ENCODE assay signal across 17 mouse cellular contexts in the genomic region with DNA sequence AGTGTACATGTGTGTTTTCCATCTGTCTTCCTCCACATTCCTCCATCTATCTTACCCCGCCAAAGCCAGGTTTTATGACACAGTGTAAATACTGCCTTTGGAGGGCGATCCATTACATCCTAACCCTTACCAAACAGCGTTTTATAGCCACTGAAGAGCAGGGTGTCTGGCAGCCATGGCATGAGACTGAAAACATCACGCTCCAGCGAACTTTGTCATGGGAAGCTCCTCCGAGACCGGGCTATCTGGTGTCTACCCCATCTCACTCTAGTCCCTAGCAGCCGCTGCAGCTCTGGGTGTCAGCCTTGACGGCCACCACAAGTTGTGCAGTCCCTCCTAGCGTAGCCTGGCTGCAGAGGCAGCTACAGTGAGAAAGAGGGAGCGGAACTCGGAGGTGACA.
DNase-seq lines count a peak whose midpoint lies in the region; ATAC-seq and TF ChIP-seq lines count a peak whose summit lies in the region.
"Had no signal": no experiment of that assay in that cellular context is flagged by ENCODE, and none has a peak within 500 bp of the region (broad histone marks: within the 10 kb centered on the region; RNA-seq: fewer than 3 reads in every experiment).

No protein-coding gene starts in this region.

- TF ChIP-seq POLR2A in limb, embryonic 14.5 days (IDR thresholded peaks at IDR 0.05; ENCODE audit: borderline replicate concordance, extremely low read depth, insufficient read depth, insufficient read length), result no peak

- ATAC-seq in midbrain, embryonic 13.5 days, result no peak
- no peak for ATAC-seq in midbrain, embryonic 16.5 days
- ATAC-seq in limb, embryonic 14.5 days (ENCODE audit: low FRiP score, low read depth), result peak; percentile 57; the same call in 1 of the 2 replicates
- ATAC-seq in lung, postnatal 0 days, result no peak
- ATAC-seq: activated CD4-positive, CD25-positive, alpha-beta regulatory T cell, adult 4 months had no signal

- H3K9me3 ChIP-seq in midbrain, embryonic 13.5 days, result no peaks in the 10 kb centered on the region
- no peaks in the 10 kb centered on the region for H3K9me3 ChIP-seq in midbrain, embryonic 16.5 days (replicated peaks; ENCODE audit: control insufficient read depth, low read length, poor library complexity, severe bottlenecking)
- no peaks in the 10 kb centered on the region for H3K9me3 ChIP-seq in limb, embryonic 14.5 days (ENCODE audit: control insufficient read depth, low read length)
- no peaks in the 10 kb centered on the region for H3K9me3 ChIP-seq in lung, postnatal 0 days (ENCODE audit: low read length)
- H3K9me3 ChIP-seq: embryonic facial prominence, embryonic 12.5 days; liver, embryonic 13.5 days had no signal

- TF ChIP-seq CTCF in gastrocnemius, adult 2 months (IDR thresholded peaks at IDR 0.05), result no peak
- TF ChIP-seq CTCF in lung, postnatal 0 days (IDR thresholded peaks at IDR 0.05), result no peak

- H3K36me3 ChIP-seq in midbrain, embryonic 13.5 days, result no peaks in the 10 kb centered on the region
- no peaks in the 10 kb centered on the region for H3K36me3 ChIP-seq in midbrain, embryonic 16.5 days (ENCODE audit: control insufficient read depth, insufficient read depth, low read length)
- no peaks in the 10 kb centered on the region for H3K36me3 ChIP-seq in limb, embryonic 14.5 days (ENCODE audit: control insufficient read depth, insufficient read depth, low read length)
- H3K36me3 ChIP-seq in lung, postnatal 0 days (ENCODE audit: insufficient read depth, low read length), result no peaks in the 10 kb centered on the region
- H3K36me3 ChIP-seq: embryonic facial prominence, embryonic 12.5 days; liver, embryonic 13.5 days had no signal

- peak overlapping the region; percentile 49 for H3K27ac ChIP-seq in gastrocnemius, adult 2 months
- H3K27ac ChIP-seq in midbrain, embryonic 13.5 days, result peak overlapping the region; percentile 20; the same call in 1 of the 2 replicates
- no peak overlapping the region for H3K27ac ChIP-seq in midbrain, embryonic 16.5 days (ENCODE audit: low read length)
- H3K27ac ChIP-seq in limb, embryonic 14.5 days (replicated peaks; ENCODE audit: low read depth, low read length), result no peak overlapping the region
- H3K27ac ChIP-seq in lung, postnatal 0 days (ENCODE audit: low read length), result no peak overlapping the region
- H3K27ac ChIP-seq: embryonic facial prominence, embryonic 12.5 days; liver, embryonic 13.5 days had no signal

- TF ChIP-seq EP300 in lung, postnatal 0 days (IDR thresholded peaks at IDR 0.05), result no peak

- 72% methylated on average over 12 of the region's 12 CpGs for WGBS in midbrain, embryonic 13.5 days
- 66% methylated on average over 12 of the region's 12 CpGs for WGBS in midbrain, embryonic 16.5 days
- 20% methylated on average over 12 of the region's 12 CpGs for WGBS in limb, embryonic 14.5 days
- WGBS in lung, postnatal 0 days, result 64% methylated on average over 12 of the region's 12 CpGs

- no peak overlapping the region for H3K9ac ChIP-seq in midbrain, embryonic 13.5 days (replicated peaks)
- no peak overlapping the region for H3K9ac ChIP-seq in midbrain, embryonic 16.5 days (ENCODE audit: low read depth, low read length)
- no peak overlapping the region for H3K9ac ChIP-seq in limb, embryonic 14.5 days (ENCODE audit: low read depth, low read length, severe bottlenecking)
- H3K9ac ChIP-seq in lung, postnatal 0 days (replicated peaks; ENCODE audit: low read depth), result no peak overlapping the region
- H3K9ac ChIP-seq: embryonic facial prominence, embryonic 12.5 days; liver, embryonic 13.5 days had no signal

- 0 out of 2 replicates have a peak, but pooled peaks cover 6% of the 10 kb centered on the region for H3K27me3 ChIP-seq in midbrain, embryonic 13.5 days
- no peaks in the 10 kb centered on the region for H3K27me3 ChIP-seq in midbrain, embryonic 16.5 days (ENCODE audit: control insufficient read depth, insufficient read depth, low read depth, low read length)
- H3K27me3 ChIP-seq in limb, embryonic 14.5 days (ENCODE audit: control insufficient read depth, insufficient read depth, low read length), result no peaks in the 10 kb centered on the region
- no peaks in the 10 kb centered on the region for H3K27me3 ChIP-seq in lung, postnatal 0 days (replicated peaks; ENCODE audit: insufficient read depth, low read length)
- H3K27me3 ChIP-seq: embryonic facial prominence, embryonic 12.5 days; liver, embryonic 13.5 days had no signal

- H3K4me1 ChIP-seq in midbrain, embryonic 13.5 days (replicated peaks), result peaks cover 66% of the 10 kb centered on the region
- H3K4me1 ChIP-seq in midbrain, embryonic 16.5 days (ENCODE audit: control insufficient read depth, insufficient read depth, low read length), result peaks cover 52% of the 10 kb centered on the region
- H3K4me1 ChIP-seq in limb, embryonic 14.5 days (ENCODE audit: control insufficient read depth, insufficient read depth, low read length), result peaks cover 47% of the 10 kb centered on the region
- H3K4me1 ChIP-seq in lung, postnatal 0 days (ENCODE audit: insufficient read depth, low read depth, low read length), result peaks cover 5% of the 10 kb centered on the region; the same call in 1 of the 2 replicates

- peak; percentile 46 for DNase-seq in gastrocnemius, adult 2 months
- no peak for DNase-seq in gastrocnemius, postnatal 36 days
- no peak for DNase-seq in limb, embryonic 14.5 days (ENCODE audit: low spot score)
- no peak for DNase-seq in Muller cell, postnatal 12 days (ENCODE audit: inconsistent ontology term)
- no peak for DNase-seq in heart, postnatal 14 days
- DNase-seq in lung, postnatal 0 days (ENCODE audit: low spot score), result no peak
- DNase-seq: B cell, adult 2 months; cerebellum, adult 9-10 months; heart, adult 18-20 months; liver, embryonic 13.5 days; lung, postnatal 36 days; right cerebral cortex, postnatal 14 days; thymus, postnatal 25 days had no signal

- intact Hi-C loops in gastrocnemius, adult 2 months (cut with DNase I), result no loop called here
- intact Hi-C loops in gastrocnemius, postnatal 36 days (cut with DNase I), result no loop called here
- intact Hi-C loops in heart, postnatal 14 days (cut with DNase I), result no loop called here

- peak overlapping the region; percentile 50 for H3K4me3 ChIP-seq in gastrocnemius, adult 2 months
- no peak overlapping the region for H3K4me3 ChIP-seq in midbrain, embryonic 13.5 days (replicated peaks)
- no peak overlapping the region for H3K4me3 ChIP-seq in midbrain, embryonic 16.5 days (ENCODE audit: low read depth, low read length)
- H3K4me3 ChIP-seq in limb, embryonic 14.5 days (replicated peaks; ENCODE audit: low read length), result peak overlapping the region; percentile 4; the same call in 1 of the 2 replicates
- no peak overlapping the region for H3K4me3 ChIP-seq in lung, postnatal 0 days (ENCODE audit: low read depth, low read length)
- H3K4me3 ChIP-seq: embryonic facial prominence, embryonic 12.5 days; liver, embryonic 13.5 days had no signal

- 0 out of 2 replicates have a peak overlapping the region, but pooled peaks have one; percentile 7 for H3K4me2 ChIP-seq in midbrain, embryonic 13.5 days (replicated peaks)
- no peak overlapping the region for H3K4me2 ChIP-seq in midbrain, embryonic 16.5 days (ENCODE audit: low read length)
- H3K4me2 ChIP-seq in limb, embryonic 14.5 days (replicated peaks; ENCODE audit: low read depth, low read length, severe bottlenecking), result peak overlapping the region; percentile 37; the same call in 1 of the 2 replicates
- H3K4me2 ChIP-seq in lung, postnatal 0 days (replicated peaks; ENCODE audit: low read depth, low read length), result no peak overlapping the region
- H3K4me2 ChIP-seq: embryonic facial prominence, embryonic 12.5 days; liver, embryonic 13.5 days had no signal

Comparison
In these comparisons a context has a peak if more than half of its experiments do, and no peak if none do; other contexts are left out.
1. H3K27ac ChIP-seq: peak in gastrocnemius, adult 2 months (single experiment) and midbrain, embryonic 13.5 days (single experiment); none in midbrain, embryonic 16.5 days (single experiment), limb, embryonic 14.5 days (single experiment) and lung, postnatal 0 days (single experiment).
2. H3K4me2 ChIP-seq: peak in midbrain, embryonic 13.5 days (single experiment) and limb, embryonic 14.5 days (single experiment); none in midbrain, embryonic 16.5 days (single experiment) and lung, postnatal 0 days (single experiment).
3. H3K4me3 ChIP-seq: peak in gastrocnemius, adult 2 months (single experiment) and limb, embryonic 14.5 days (single experiment); none in midbrain, embryonic 13.5 days (single experiment), midbrain, embryonic 16.5 days (single experiment) and lung, postnatal 0 days (single experiment).